Mouse (Mus musculus) right cerebral cortex, postnatal 10 days (tissue): ENCODE data around the gene Calr4.

ENCODE experiments used
- DNase-seq, 2 experiments: peaks; one replicate each; pipeline ENCODE4 v3.0.0; 2021; ENCODE audit warnings: low spot score in 2 of 2

Calr4 gene

DNA sequence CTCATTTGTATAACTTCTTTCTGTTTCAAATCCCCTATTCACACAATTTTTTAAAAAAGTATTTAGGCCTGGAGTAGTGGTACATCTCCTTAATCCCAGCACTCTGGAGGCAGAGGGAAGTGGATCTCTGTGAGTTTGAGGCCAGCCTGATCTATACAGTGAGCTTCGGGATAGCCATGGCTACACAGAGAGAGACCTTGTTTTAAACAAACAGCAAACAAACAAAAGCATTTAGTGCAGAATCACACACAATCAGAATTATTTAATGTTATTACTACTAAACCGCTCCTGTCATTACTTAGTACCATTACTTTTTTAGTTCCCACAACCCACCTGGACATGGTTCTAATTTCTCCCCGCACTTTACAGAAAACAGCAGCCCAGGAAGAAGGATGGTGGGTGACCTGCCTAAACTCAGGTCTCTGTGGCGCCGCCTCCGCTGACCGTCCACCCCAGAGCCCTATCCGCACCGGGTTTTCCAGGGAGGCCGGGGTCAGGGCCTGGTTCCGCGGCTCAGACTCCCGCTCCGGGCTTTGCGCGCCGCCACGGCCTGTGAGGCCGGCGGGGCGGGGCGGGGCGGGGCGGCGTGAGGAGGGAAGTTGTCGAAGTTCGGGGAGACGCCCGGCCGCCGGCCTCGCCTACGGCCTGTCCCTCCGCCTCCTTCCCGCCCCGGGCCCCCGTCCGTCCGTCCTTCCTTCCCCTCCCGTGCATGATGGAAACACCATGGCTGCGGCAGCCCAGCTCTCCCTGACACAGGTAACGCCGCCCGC is 45.6 kb downstream of the Calr4 start, which contains the start of gene Eps15:
Eps15 (plus strand) TSS at position 580 of the 770 bp plus-strand sequence.
- peak; percentile 84 to 85 for DNase-seq

GRCm38 (mm10) chr4:109280459-109281160 is 46.3 kb downstream of the Calr4 start:
- peak; percentile 21 to 27 for DNase-seq

DNA sequence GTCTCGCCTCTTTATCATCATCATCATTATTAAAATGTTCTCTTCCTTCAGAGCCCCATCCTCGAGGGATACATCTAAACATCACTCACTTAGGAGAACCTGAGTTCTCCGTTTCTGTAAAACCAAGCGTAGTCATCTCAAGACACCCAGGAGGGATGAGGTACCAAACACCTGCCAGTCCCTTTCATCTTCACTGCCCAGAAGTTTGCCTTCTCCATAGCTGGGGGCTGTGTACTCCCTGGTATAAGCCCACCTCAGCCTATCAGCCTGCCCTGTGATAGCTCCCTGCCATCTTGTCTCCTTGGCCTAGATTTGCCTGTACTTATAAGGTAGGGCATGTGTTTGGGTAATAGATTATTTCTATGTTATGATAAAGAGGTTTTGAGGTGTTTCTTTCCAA is 46.9 kb downstream of the Calr4 start:
- DNase-seq: no peak

DNA sequence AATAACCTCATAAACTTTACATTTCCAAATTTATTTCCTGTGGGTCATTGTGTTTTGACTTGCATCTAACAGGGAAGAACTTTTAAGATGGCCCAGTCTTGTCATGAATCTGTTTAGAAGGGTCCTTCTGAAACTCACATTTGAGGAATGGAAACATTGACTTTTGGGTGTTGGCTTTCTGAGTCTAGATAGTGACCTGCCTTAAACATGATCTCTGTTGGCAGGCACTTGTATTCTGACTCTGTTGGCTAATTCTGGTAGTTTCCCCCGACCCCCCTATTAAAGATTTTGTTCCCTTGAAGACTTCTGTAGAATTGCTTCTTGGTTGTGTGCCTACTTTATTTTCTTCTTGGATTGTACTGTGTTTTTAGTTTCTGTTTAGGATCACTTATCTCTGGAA is 47.7 kb downstream of the Calr4 start:
- DNase-seq: no peak

GRCm38 (mm10) chr4:109294629-109295028 is 60.3 kb downstream of the Calr4 start:
- DNase-seq: no peak

DNA sequence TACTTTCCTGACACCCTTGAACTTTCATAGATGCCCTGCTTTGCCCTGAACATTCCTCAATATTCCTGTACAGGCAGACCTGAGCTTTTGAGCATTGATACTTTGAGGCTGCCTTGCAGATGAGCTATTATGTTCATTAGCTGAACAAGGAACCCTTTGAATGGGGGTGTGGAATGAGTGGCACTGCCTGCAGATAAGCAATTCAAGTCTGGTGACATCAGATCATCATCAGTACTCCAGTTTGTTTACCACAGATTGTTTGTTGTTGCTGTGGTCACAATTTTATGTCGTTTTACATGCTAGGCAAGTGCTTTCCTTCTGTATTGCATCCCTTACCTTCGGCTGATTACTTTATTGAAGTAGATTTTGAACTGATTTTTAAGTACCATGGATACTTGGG is 62.2 kb downstream of the Calr4 start:
- no peak for DNase-seq

DNA sequence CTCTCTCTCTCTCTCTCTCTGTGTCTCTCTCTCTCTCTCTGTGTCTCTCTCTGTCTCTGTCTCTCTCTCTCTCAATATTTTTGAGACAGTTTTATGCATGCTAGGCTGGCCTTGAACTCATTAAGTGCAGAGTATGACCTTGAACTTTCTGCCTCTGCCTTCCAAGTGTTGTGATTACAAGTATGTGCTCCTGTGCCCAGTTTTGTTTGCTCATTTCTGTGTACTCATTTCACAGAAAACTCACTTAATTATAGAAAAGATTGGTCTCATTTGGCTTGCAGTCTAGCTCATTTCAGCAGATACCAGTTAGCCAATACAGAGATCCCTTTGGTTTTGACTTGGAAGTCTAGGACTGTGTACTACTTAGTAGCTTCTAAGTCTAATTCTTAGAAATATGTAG is 64.9 kb downstream of the Calr4 start:
- DNase-seq: no peak
